Mouse (Mus musculus) midbrain, embryonic 13.5 days (tissue): ENCODE measurements around the gene Dusp16. TPM values are rescaled to one million over a fixed set of nuclear protein-coding genes. Genes with fewer than 3 reads are reported as not detected.
A peak's percentile ranks its signal among the peaks of the same experiment; 100 is the strongest.

Experiments used
- ATAC-seq: fragments of 200-750 bp; cut with Nextera tagmentation; 2 replicates; pipeline ENCODE4 v1.8.0; 2017; ENCODE audit warnings: mild to moderate bottlenecking, moderate TSS enrichment, moderate library complexity
- H3K27ac ChIP-seq: fragments of 300-500 bp; sonication (generic); 2 replicates; pipeline ENCODE4 v1.5.1; 2015; ENCODE audit warnings: inconsistent platforms, mild to moderate bottlenecking, moderate library complexity
- H3K27me3 ChIP-seq: fragments of 300-500 bp; sonication (generic); 2 replicates; pipeline ENCODE4 v1.6.1; 2015; ENCODE audit warnings: mild to moderate bottlenecking, inconsistent platforms
- H3K36me3 ChIP-seq: fragments of 300-500 bp; sonication (generic); 2 replicates; pipeline ENCODE4 v1.6.1; 2015; ENCODE audit warnings: mild to moderate bottlenecking, inconsistent platforms
- H3K4me1 ChIP-seq: fragments of 300-500 bp; sonication (generic); replicated peaks from 2 replicates; pipeline ENCODE4 v1.6.1; 2015; ENCODE audit warnings: inconsistent platforms
- H3K4me2 ChIP-seq: fragments of 300-500 bp; sonication (generic); replicated peaks from 2 replicates; pipeline ENCODE4 v1.6.1; 2015; ENCODE audit warnings: moderate library complexity, mild to moderate bottlenecking, inconsistent platforms
- H3K4me3 ChIP-seq: fragments of 300-500 bp; sonication (generic); replicated peaks from 2 replicates; pipeline ENCODE4 v1.5.1; 2015; ENCODE audit warnings: mild to moderate bottlenecking, inconsistent platforms
- H3K9ac ChIP-seq: fragments of 300-500 bp; sonication (generic); replicated peaks from 2 replicates; pipeline ENCODE4 v1.6.1; 2015; ENCODE audit warnings: mild to moderate bottlenecking, inconsistent platforms
- H3K9me3 ChIP-seq: fragments of 300-500 bp; sonication (generic); 2 replicates; pipeline ENCODE4 v1.6.1; 2016; ENCODE audit warnings: mild to moderate bottlenecking, inconsistent platforms
- WGBS: fragments of 180-500 bp; shearing (Covaris S2); methylation state at CpG from one replicate; pipeline ENCODE4 v1.1.7; 2015; 5-methylcytosine and 5-hydroxymethylcytosine counted together
- polyA plus RNA-seq: library from polyadenylated mRNA; unstranded; fragments of >200 nt; fragmentation: Nextera tagmentation; extraction: Ambion mirVana; gene quantifications from 2 replicates; pipeline ENCODE4 v1.2.1, GENCODE M21; 2015

Gene Dusp16
- polyA plus RNA-seq, 1 experiment from 2014 or later = 7.7 TPM

DNA sequence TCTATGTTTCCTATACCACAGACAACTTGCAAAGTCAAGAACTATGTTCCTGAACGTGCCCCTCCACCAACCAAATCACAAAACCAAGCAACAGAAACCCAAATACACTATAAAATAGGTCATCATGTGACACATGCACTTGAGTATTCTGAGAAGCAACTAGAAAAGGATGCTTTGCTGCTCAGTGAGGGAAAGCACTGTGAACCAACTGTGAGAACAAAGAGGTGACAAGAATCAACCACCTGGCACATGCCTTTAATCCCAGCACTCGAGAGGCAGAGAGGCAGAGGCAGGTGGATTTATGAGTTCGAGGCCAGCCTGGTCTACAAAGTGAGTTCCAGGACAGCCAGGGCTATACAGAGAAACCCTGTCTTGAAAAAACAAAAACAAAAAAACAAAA, 6.0 kb downstream of the Dusp16 start:
- ATAC-seq = no peak

GRCm38 (mm10) chr6:134782900-134783299, 9.5 kb downstream of the Dusp16 start:
- Histone ChIP-seq H3K4me3 (no peak overlapping the region), H3K4me2 (no peak overlapping the region), H3K9me3 (no peaks in the 10 kb centered on the region), H3K36me3 (no peaks in the 10 kb centered on the region), H3K27me3 (no peaks in the 10 kb centered on the region), H3K4me1 (no peaks in the 10 kb centered on the region), H3K27ac (no peak overlapping the region), H3K9ac (no peak overlapping the region)
- WGBS = 78% methylated on average over 7 of the region's 7 CpGs
- ATAC-seq = no peak

More for the DNA sequence above, 6.0 kb downstream of the Dusp16 start:
- Histone ChIP-seq H3K9ac (no peak overlapping the region), H3K9me3 (no peaks in the 10 kb centered on the region), H3K36me3 (no peaks in the 10 kb centered on the region), H3K4me2 (no peak overlapping the region), H3K4me1 (peaks cover 11% of the 10 kb centered on the region; the same call in 1 of the 2 replicates), H3K27ac (no peak overlapping the region), H3K27me3 (no peaks in the 10 kb centered on the region), H3K4me3 (no peak overlapping the region)
- 81% methylated on average over 3 of the region's 3 CpGs for WGBS

DNA sequence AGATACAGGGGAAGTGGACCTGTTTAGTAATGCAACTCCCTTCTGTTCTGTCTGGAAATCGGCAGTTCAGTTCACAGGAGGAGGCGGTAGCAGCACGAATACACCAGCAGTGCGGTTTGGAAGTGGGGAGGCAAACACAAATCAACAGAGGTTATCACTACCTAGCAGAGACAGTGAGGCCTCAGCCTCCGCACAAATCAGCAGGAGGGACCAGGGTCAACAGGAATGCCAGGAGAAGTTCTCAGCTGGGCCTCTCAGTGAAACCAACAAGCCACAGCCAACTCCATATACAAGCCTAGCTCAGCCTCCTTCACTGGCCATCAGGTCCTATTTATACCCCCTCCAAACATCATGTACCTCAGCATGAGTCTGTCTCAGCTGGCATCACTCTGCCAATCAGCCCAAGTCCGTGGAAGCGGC, 10.9 kb downstream of the Dusp16 start:
- Histone ChIP-seq H3K9ac (no peak overlapping the region), H3K4me1 (no peaks in the 10 kb centered on the region), H3K4me3 (no peak overlapping the region), H3K36me3 (no peaks in the 10 kb centered on the region), H3K4me2 (no peak overlapping the region), H3K27me3 (no peaks in the 10 kb centered on the region), H3K27ac (no peak overlapping the region), H3K9me3 (no peaks in the 10 kb centered on the region)
- ATAC-seq = no peak
- 81% methylated on average over 7 of the region's 7 CpGs for WGBS

GRCm38 (mm10) chr6:134780024-134780423, 12.4 kb downstream of the Dusp16 start:
- Histone ChIP-seq H3K9ac (no peak overlapping the region), H3K27ac (no peak overlapping the region), H3K4me3 (no peak overlapping the region), H3K9me3 (no peaks in the 10 kb centered on the region), H3K36me3 (no peaks in the 10 kb centered on the region), H3K4me1 (no peaks in the 10 kb centered on the region), H3K4me2 (no peak overlapping the region), H3K27me3 (no peaks in the 10 kb centered on the region)
- ATAC-seq = no peak
- 73% methylated on average over 2 of the region's 2 CpGs for WGBS

- Histone ChIP-seq H3K27me3 (no peaks in the 10 kb centered on the region), H3K9me3 (no peaks in the 10 kb centered on the region), H3K4me2 (no peak overlapping the region), H3K4me3 (no peak overlapping the region), H3K36me3 (no peaks in the 10 kb centered on the region), H3K4me1 (no peaks in the 10 kb centered on the region), H3K9ac (no peak overlapping the region), H3K27ac (no peak overlapping the region)
- no peak for ATAC-seq
- WGBS = 83% methylated on average over 3 of the region's 3 CpGs
Observed at GRCm38 (mm10) chr6:134773961-134774360, 18.5 kb downstream of the Dusp16 start.

DNA sequence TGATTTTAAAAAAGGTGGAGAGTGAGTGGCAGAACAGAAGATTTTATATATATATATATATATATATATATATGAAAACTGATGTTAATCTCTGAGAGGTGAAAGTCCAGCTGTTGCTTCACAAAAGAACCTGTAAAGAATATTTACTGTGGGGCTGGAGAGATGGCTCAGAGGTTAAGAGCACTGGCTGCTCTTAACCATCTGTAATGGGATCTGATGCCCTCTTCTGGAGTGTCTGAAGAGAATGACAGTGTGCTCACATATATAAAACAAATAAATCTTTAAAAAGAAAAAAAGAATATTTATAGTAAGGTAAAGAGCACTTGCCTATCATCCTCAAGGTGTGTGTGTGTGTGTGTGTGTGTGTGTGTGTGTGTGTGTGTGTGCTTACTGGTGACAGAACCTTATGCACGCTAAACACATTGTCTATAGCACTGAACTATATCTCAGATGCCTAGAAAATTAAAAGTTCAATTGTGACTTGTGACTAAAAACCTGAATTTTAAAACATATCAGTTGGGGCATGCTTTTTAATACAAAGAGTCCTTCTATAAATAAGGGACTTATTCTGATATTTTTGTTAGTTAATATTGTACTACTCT, 19.0 kb downstream of the Dusp16 start:
- Histone ChIP-seq H3K4me3 (no peak overlapping the region), H3K36me3 (no peaks in the 10 kb centered on the region), H3K4me1 (no peaks in the 10 kb centered on the region), H3K4me2 (no peak overlapping the region), H3K27ac (no peak overlapping the region), H3K9me3 (no peaks in the 10 kb centered on the region), H3K9ac (no peak overlapping the region), H3K27me3 (no peaks in the 10 kb centered on the region)
- ATAC-seq = no peak
- 94% methylated on average over 1 of the region's 1 CpGs for WGBS

DNA sequence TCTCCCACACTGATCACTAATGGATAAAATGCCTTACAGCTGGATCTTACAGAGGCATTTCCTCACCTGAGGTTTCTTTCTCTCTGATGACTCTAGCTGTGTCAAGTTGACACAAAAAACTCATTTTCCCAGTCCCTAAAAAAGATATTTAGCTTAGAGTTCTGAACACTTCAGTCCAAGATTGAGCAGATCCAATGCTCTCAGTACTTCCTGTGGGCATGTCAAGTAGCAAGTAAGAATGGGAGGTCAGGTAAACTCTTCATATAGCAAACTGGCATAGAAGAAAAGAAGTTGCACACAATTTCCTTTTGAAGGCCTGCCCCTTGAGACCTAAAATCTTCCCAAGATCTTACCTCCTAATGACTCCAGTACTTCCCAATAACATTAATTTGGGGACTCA, 22.1 kb downstream of the Dusp16 start:
- no peaks in the 10 kb centered on the region for H3K9me3 ChIP-seq
- no peaks in the 10 kb centered on the region for H3K36me3 ChIP-seq
- no peak overlapping the region for H3K4me3 ChIP-seq
- H3K27ac ChIP-seq = no peak overlapping the region
- ATAC-seq = no peak
- no peak overlapping the region for H3K4me2 ChIP-seq
- no peaks in the 10 kb centered on the region for H3K27me3 ChIP-seq
- H3K4me1 ChIP-seq = no peaks in the 10 kb centered on the region
- no peak overlapping the region for H3K9ac ChIP-seq

GRCm38 (mm10) chr6:134764441-134765061, 27.9 kb downstream of the Dusp16 start:
- 0 out of 2 replicates have a peak, but pooled peaks cover 10% of the 10 kb centered on the region for H3K4me1 ChIP-seq
- H3K9me3 ChIP-seq = no peaks in the 10 kb centered on the region
- no peak overlapping the region for H3K9ac ChIP-seq
- ATAC-seq = no peak
- WGBS = 92% methylated on average over 5 of the region's 5 CpGs
- H3K27ac ChIP-seq = no peak overlapping the region
- H3K4me2 ChIP-seq = no peak overlapping the region
- H3K4me3 ChIP-seq = no peak overlapping the region
- no peaks in the 10 kb centered on the region for H3K27me3 ChIP-seq
- H3K36me3 ChIP-seq = no peaks in the 10 kb centered on the region

- Histone ChIP-seq H3K4me2 (no peak overlapping the region), H3K27me3 (no peaks in the 10 kb centered on the region), H3K4me3 (no peak overlapping the region), H3K9me3 (no peaks in the 10 kb centered on the region), H3K4me1 (0 out of 2 replicates have a peak, but pooled peaks cover 10% of the 10 kb centered on the region), H3K27ac (no peak overlapping the region), H3K9ac (no peak overlapping the region), H3K36me3 (no peaks in the 10 kb centered on the region)
- ATAC-seq = no peak
- 77% methylated on average over 1 of the region's 1 CpGs for WGBS
Observed at GRCm38 (mm10) chr6:134763436-134763835, 29.0 kb downstream of the Dusp16 start.

DNA sequence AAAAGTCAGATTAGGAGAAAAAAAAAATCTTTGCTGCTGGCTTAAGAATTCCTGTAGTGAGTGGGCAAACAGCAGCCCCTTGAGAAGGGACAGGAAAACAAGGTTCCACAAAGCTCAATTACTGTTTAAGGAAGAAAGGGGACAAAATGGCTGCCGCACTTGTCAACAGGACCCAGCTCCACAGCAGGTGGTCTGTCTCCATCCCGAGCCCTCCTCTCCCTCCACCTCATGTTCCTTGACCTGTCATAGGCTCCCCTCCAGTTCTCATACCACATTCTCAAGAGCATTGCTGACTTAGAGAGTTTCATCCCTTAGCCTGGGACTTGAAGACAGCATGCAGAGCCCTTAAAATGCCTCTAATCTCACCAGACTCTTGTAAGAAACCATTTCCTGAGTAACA, 30.6 kb downstream of the Dusp16 start:
- no peaks in the 10 kb centered on the region for H3K36me3 ChIP-seq
- H3K9me3 ChIP-seq = no peaks in the 10 kb centered on the region
- H3K27ac ChIP-seq = no peak overlapping the region
- no peaks in the 10 kb centered on the region for H3K27me3 ChIP-seq
- no peak overlapping the region for H3K9ac ChIP-seq
- WGBS = 51% methylated on average over 2 of the region's 2 CpGs
- H3K4me2 ChIP-seq = no peak overlapping the region
- H3K4me3 ChIP-seq = no peak overlapping the region
- ATAC-seq = no peak
- H3K4me1 ChIP-seq = 0 out of 2 replicates have a peak, but pooled peaks cover 10% of the 10 kb centered on the region

GRCm38 (mm10) chr6:134760926-134761544, 31.4 kb downstream of the Dusp16 start:
- Histone ChIP-seq H3K4me3 (no peak overlapping the region), H3K4me2 (no peak overlapping the region), H3K27me3 (no peaks in the 10 kb centered on the region), H3K27ac (peak overlapping the region; percentile 25; the same call in 1 of the 2 replicates), H3K4me1 (0 out of 2 replicates have a peak, but pooled peaks cover 10% of the 10 kb centered on the region), H3K9ac (no peak overlapping the region), H3K36me3 (peaks cover 5% of the 10 kb centered on the region; the same call in 1 of the 2 replicates), H3K9me3 (no peaks in the 10 kb centered on the region)
- 54% methylated on average over 5 of the region's 5 CpGs for WGBS
- ATAC-seq = peak; percentile 71; the same call in 1 of the 2 replicates

GRCm38 (mm10) chr6:134756058-134756457, 36.4 kb downstream of the Dusp16 start:
- no peak for ATAC-seq
- H3K27me3 ChIP-seq = no peaks in the 10 kb centered on the region
- H3K4me3 ChIP-seq = no peak overlapping the region
- WGBS = 94% methylated on average over 4 of the region's 4 CpGs
- no peak overlapping the region for H3K4me2 ChIP-seq
- no peak overlapping the region for H3K27ac ChIP-seq
- H3K4me1 ChIP-seq = 0 out of 2 replicates have a peak, but pooled peaks cover 4% of the 10 kb centered on the region
- no peaks in the 10 kb centered on the region for H3K9me3 ChIP-seq
- peaks cover 12% of the 10 kb centered on the region; the same call in 1 of the 2 replicates for H3K36me3 ChIP-seq
- no peak overlapping the region for H3K9ac ChIP-seq
